Mouse (Mus musculus): ENCODE data around the gene Slc8a1. TPM values are rescaled to one million over a fixed set of nuclear protein-coding genes. Genes with fewer than 3 reads are reported as not detected.

Gene Slc8a1
- polyA plus RNA-seq (2015; fragmentation: Nextera tagmentation; extraction: Ambion mirVana): 5.6 and 5.8 TPM in 2 replicates

DNA sequence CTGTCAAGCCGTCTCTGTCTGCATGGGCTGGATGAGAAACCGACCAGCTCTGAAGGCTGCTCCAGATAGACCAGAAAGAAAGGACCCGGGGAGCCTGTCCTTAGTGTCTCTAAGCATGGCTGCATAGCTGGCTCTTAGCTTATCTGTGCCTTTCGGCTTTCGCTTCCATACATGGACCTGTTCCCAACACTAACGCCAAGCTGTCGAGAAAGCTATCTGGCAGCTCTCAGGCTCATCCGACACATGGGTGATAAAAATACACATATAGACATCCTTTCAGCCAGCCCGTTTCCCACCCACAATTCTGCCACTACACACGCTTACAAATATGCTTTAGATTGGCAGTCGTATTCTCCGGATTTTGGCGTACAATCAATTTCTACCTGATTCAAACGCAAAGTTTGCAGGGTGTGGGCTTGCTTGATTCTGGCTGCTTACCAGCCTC is at the start of gene Slc8a1:
Gene Slc8a1, minus strand, starts transcription at position 67 of the 445 bp plus-strand sequence.
- Histone ChIP-seq H3K9ac (no peak within 1 kb of the TSS), H3K27ac (no peak within 1 kb of the TSS), H3K4me2 (no peak within 1 kb of the TSS), H3K36me3 (no peaks in the 10 kb centered on the region), H3K4me1 (no peaks in the 10 kb centered on the region), H3K9me3 (no peaks in the 10 kb centered on the region), H3K27me3 (no peaks in the 10 kb centered on the region), H3K4me3 (no peak within 1 kb of the TSS)
- ATAC-seq (ENCODE audit: insufficient number of reproducible peaks, low FRiP score, low TSS enrichment, low read depth): no peak
- WGBS: 79% methylated on average over 14 of the region's 14 CpGs

DNA sequence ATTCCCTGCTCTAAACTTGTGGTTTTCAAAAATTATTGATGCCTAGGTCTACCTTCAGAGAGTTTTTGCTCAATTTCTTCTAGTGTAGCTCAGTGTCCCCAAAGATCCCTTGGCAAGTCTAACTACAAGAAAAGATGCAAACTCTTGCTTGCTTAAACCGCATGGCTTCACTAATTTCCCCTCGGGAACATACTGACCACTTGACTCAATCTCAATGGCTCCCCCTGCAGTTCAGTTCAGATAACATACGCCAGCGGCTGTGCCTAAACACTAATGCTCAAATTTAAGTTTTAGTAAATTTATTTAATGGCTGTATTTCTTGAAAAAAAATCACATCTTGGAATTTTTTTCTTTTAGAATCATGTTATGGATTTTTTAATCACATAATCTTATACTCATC is 49.2 kb upstream of the Slc8a1 start:
- Histone ChIP-seq H3K9ac (no peak overlapping the region), H3K4me3 (no peak overlapping the region), H3K27me3 (no peaks in the 10 kb centered on the region), H3K36me3 (no peaks in the 10 kb centered on the region), H3K9me3 (no peaks in the 10 kb centered on the region), H3K4me2 (no peak overlapping the region), H3K4me1 (no peaks in the 10 kb centered on the region), H3K27ac (no peak overlapping the region)
- ATAC-seq (ENCODE audit: insufficient number of reproducible peaks, low FRiP score, low TSS enrichment, low read depth): no peak
- 50% methylated on average over 4 of the region's 4 CpGs for WGBS

- Histone ChIP-seq H3K9ac (no peak overlapping the region), H3K27ac (no peak overlapping the region), H3K4me2 (no peak overlapping the region), H3K9me3 (no peaks in the 10 kb centered on the region), H3K4me3 (no peak overlapping the region), H3K27me3 (no peaks in the 10 kb centered on the region), H3K36me3 (no peaks in the 10 kb centered on the region), H3K4me1 (no peaks in the 10 kb centered on the region)
- WGBS: 88% methylated on average over 4 of the region's 4 CpGs
- no peak for ATAC-seq (ENCODE audit: insufficient number of reproducible peaks, low FRiP score, low TSS enrichment, low read depth)
Observed at GRCm38 (mm10) chr17:81782326-81782725, 44.1 kb upstream of the Slc8a1 start.

DNA sequence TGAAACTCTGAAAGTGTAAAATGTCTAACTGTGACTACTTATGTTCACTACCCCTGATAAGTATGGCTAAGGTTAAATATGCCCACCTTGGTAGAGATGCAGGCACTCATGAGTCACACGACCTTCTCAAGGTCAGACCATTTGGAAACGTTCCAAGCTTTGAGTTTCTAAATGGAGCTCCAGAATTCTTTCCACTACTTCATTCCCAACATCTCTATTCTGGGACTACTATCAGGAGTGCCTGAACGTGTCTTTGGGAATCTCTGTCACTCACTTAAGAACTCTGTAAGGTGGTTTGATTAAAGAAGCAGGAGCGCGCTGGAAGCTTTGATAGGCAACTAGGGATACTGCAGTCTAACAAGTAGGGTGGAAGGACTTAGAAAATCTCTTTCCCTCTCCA is 43.3 kb upstream of the Slc8a1 start:
- H3K9ac ChIP-seq: no peak overlapping the region
- H3K36me3 ChIP-seq: no peaks in the 10 kb centered on the region
- ATAC-seq (ENCODE audit: insufficient number of reproducible peaks, low FRiP score, low TSS enrichment, low read depth): no peak
- H3K27me3 ChIP-seq: no peaks in the 10 kb centered on the region
- no peaks in the 10 kb centered on the region for H3K9me3 ChIP-seq
- H3K4me2 ChIP-seq: no peak overlapping the region
- H3K4me3 ChIP-seq: no peak overlapping the region
- H3K4me1 ChIP-seq: no peaks in the 10 kb centered on the region
- WGBS: 66% methylated on average over 5 of the region's 5 CpGs
- H3K27ac ChIP-seq: no peak overlapping the region

GRCm38 (mm10) chr17:81779883-81780282 is 41.7 kb upstream of the Slc8a1 start:
- H3K27me3 ChIP-seq: no peaks in the 10 kb centered on the region
- WGBS: 81% methylated on average over 4 of the region's 4 CpGs
- no peak for ATAC-seq (ENCODE audit: insufficient number of reproducible peaks, low FRiP score, low TSS enrichment, low read depth)

DNA sequence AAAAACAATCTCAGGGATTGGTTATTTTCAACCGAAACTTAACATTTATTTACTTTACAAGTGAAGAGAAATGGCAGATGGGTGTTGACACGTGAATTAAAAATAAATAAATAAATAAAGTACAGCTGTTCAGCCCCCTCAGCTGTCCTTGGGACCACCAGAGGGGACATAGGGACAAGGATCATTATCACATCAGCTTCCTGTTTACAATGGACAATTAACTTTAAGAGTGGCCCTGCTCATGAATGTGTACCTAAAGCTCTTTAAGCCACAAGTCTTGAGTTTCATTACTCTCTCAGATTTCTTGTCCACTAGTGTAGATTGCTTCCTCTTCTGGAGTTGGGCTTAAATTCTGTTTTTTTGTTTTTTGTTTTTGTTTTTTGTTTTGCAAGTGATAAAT is 12.5 kb upstream of the Slc8a1 start:
- no peaks in the 10 kb centered on the region for H3K27me3 ChIP-seq
- H3K4me2 ChIP-seq: no peak overlapping the region
- H3K9me3 ChIP-seq: no peaks in the 10 kb centered on the region
- no peaks in the 10 kb centered on the region for H3K36me3 ChIP-seq
- H3K4me1 ChIP-seq: no peaks in the 10 kb centered on the region
- H3K4me3 ChIP-seq: no peak overlapping the region
- H3K27ac ChIP-seq: no peak overlapping the region
- H3K9ac ChIP-seq: no peak overlapping the region
- ATAC-seq (ENCODE audit: insufficient number of reproducible peaks, low FRiP score, low TSS enrichment, low read depth): no peak
- WGBS: 66% methylated on average over 2 of the region's 2 CpGs

More at GRCm38 (mm10) chr17:81779883-81780282, 41.7 kb upstream of the Slc8a1 start:
- no peak overlapping the region for H3K27ac ChIP-seq
- H3K36me3 ChIP-seq: no peaks in the 10 kb centered on the region
- H3K9ac ChIP-seq: no peak overlapping the region
- no peaks in the 10 kb centered on the region for H3K4me1 ChIP-seq
- H3K4me3 ChIP-seq: no peak overlapping the region
- no peak overlapping the region for H3K4me2 ChIP-seq
- no peaks in the 10 kb centered on the region for H3K9me3 ChIP-seq

GRCm38 (mm10) chr17:81743034-81743433 is 4.9 kb upstream of the Slc8a1 start:
- WGBS: 62% methylated on average over 2 of the region's 2 CpGs
- no peak for ATAC-seq (ENCODE audit: insufficient number of reproducible peaks, low FRiP score, low TSS enrichment, low read depth)
- no peaks in the 10 kb centered on the region for H3K4me1 ChIP-seq

GRCm38 (mm10) chr17:81740576-81740975 is 2.4 kb upstream of the Slc8a1 start:
- Histone ChIP-seq H3K9ac (no peak overlapping the region), H3K9me3 (no peaks in the 10 kb centered on the region), H3K4me2 (no peak overlapping the region), H3K4me1 (no peaks in the 10 kb centered on the region), H3K4me3 (no peak overlapping the region), H3K27ac (no peak overlapping the region), H3K27me3 (no peaks in the 10 kb centered on the region), H3K36me3 (no peaks in the 10 kb centered on the region)
- ATAC-seq (ENCODE audit: insufficient number of reproducible peaks, low FRiP score, low TSS enrichment, low read depth): no peak
- WGBS: 48% methylated on average over 6 of the region's 6 CpGs

More at GRCm38 (mm10) chr17:81743034-81743433, 4.9 kb upstream of the Slc8a1 start:
- Histone ChIP-seq H3K27me3 (no peaks in the 10 kb centered on the region), H3K9me3 (no peaks in the 10 kb centered on the region), H3K27ac (no peak overlapping the region), H3K4me3 (no peak overlapping the region), H3K9ac (no peak overlapping the region), H3K4me2 (no peak overlapping the region), H3K36me3 (no peaks in the 10 kb centered on the region)

DNA sequence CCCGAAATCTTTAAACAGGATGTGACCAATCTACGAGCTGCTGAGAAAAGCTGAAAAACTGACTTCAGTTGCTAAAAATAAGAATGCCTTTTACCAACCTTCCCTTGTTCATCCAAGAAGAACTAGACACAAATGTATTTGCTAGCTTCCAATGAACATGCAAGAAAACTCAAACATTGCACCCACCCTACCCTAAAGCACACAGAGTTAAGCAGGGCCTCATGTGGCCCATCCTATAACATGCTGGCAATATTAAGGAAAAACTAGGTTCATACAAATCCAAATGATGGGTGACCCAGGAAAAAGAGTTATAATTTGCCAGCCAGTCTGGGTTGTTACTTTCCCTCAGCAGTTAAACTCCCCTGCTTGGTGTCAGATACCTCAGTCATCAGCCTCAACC is 398 bp downstream of the Slc8a1 start:
- H3K36me3 ChIP-seq: no peaks in the 10 kb centered on the region
- WGBS: 85% methylated on average over 2 of the region's 2 CpGs
- H3K9ac ChIP-seq: no peak overlapping the region
- H3K4me3 ChIP-seq: no peak overlapping the region
- H3K27ac ChIP-seq: no peak overlapping the region
- H3K27me3 ChIP-seq: no peaks in the 10 kb centered on the region
- H3K4me1 ChIP-seq: no peaks in the 10 kb centered on the region
- no peaks in the 10 kb centered on the region for H3K9me3 ChIP-seq
- ATAC-seq (ENCODE audit: insufficient number of reproducible peaks, low FRiP score, low TSS enrichment, low read depth): no peak
- H3K4me2 ChIP-seq: no peak overlapping the region

GRCm38 (mm10) chr17:81737309-81737708 is 868 bp downstream of the Slc8a1 start:
- Histone ChIP-seq H3K36me3 (no peaks in the 10 kb centered on the region), H3K4me2 (no peak overlapping the region), H3K27ac (no peak overlapping the region), H3K9ac (no peak overlapping the region), H3K9me3 (no peaks in the 10 kb centered on the region), H3K4me1 (no peaks in the 10 kb centered on the region), H3K4me3 (no peak overlapping the region), H3K27me3 (no peaks in the 10 kb centered on the region)
- 75% methylated on average over 4 of the region's 4 CpGs for WGBS
- no peak for ATAC-seq (ENCODE audit: insufficient number of reproducible peaks, low FRiP score, low TSS enrichment, low read depth)

- Histone ChIP-seq H3K27me3 (no peaks in the 10 kb centered on the region), H3K4me3 (no peak overlapping the region), H3K27ac (no peak overlapping the region), H3K4me1 (no peaks in the 10 kb centered on the region), H3K9ac (no peak overlapping the region), H3K36me3 (no peaks in the 10 kb centered on the region), H3K9me3 (no peaks in the 10 kb centered on the region), H3K4me2 (no peak overlapping the region)
- no peak for ATAC-seq (ENCODE audit: insufficient number of reproducible peaks, low FRiP score, low TSS enrichment, low read depth)
- WGBS: 76% methylated on average over 2 of the region's 2 CpGs
Observed at GRCm38 (mm10) chr17:81735583-81735982, 2.6 kb downstream of the Slc8a1 start.

- Histone ChIP-seq H3K4me3 (no peak overlapping the region), H3K36me3 (no peaks in the 10 kb centered on the region), H3K4me2 (no peak overlapping the region), H3K27ac (no peak overlapping the region), H3K9ac (no peak overlapping the region), H3K9me3 (no peaks in the 10 kb centered on the region), H3K4me1 (no peaks in the 10 kb centered on the region), H3K27me3 (no peaks in the 10 kb centered on the region)
- no peak for ATAC-seq (ENCODE audit: insufficient number of reproducible peaks, low FRiP score, low TSS enrichment, low read depth)
- 90% methylated on average over 4 of the region's 4 CpGs for WGBS
Observed at GRCm38 (mm10) chr17:81729891-81730290, 8.3 kb downstream of the Slc8a1 start.

- ATAC-seq (ENCODE audit: insufficient number of reproducible peaks, low FRiP score, low TSS enrichment, low read depth): no peak
- Histone ChIP-seq H3K4me2 (no peak overlapping the region), H3K27ac (no peak overlapping the region), H3K9me3 (no peaks in the 10 kb centered on the region), H3K36me3 (no peaks in the 10 kb centered on the region), H3K27me3 (no peaks in the 10 kb centered on the region), H3K9ac (no peak overlapping the region), H3K4me1 (no peaks in the 10 kb centered on the region), H3K4me3 (no peak overlapping the region)
- WGBS: 12% methylated on average over 1 of the region's 1 CpGs
Observed at GRCm38 (mm10) chr17:81712273-81712751, 25.9 kb downstream of the Slc8a1 start.

Measured in limb, embryonic 15.5 days (tissue).